Mouse (Mus musculus) kidney, embryonic 14.5 days (tissue): ENCODE data around the gene Sec24a. TPM values are rescaled to one million over a fixed set of nuclear protein-coding genes. Genes with fewer than 3 reads are reported as not detected.
A peak's percentile ranks its signal among the peaks of the same experiment; 100 is the strongest.

Experiments used
- ATAC-seq: fragments of 200-750 bp; cut with Nextera tagmentation; 2 replicates; pipeline ENCODE4 v1.8.0; 2017; ENCODE audit warnings: moderate number of reproducible peaks, mild to moderate bottlenecking, moderate TSS enrichment, moderate library complexity; ENCODE audit not compliant: low FRiP score, low TSS enrichment
- H3K27ac ChIP-seq: fragments of 300-500 bp; sonication (generic); 2 replicates; pipeline ENCODE4 v1.5.1; 2014; ENCODE audit warnings: low read depth, mild to moderate bottlenecking, low read length, moderate library complexity, mixed read lengths
- H3K27me3 ChIP-seq: fragments of 300-500 bp; sonication (generic); 2 replicates; pipeline ENCODE4 v1.6.1; 2014; ENCODE audit warnings: mild to moderate bottlenecking, low read length; ENCODE audit not compliant: control insufficient read depth, insufficient read depth
- H3K36me3 ChIP-seq: fragments of 300-500 bp; sonication (generic); 2 replicates; pipeline ENCODE4 v1.6.1; 2014; ENCODE audit warnings: low read length, mixed read lengths; ENCODE audit not compliant: control insufficient read depth, insufficient read depth
- H3K4me1 ChIP-seq: fragments of 300-500 bp; sonication (generic); 2 replicates; pipeline ENCODE4 v1.6.1; 2014; ENCODE audit warnings: low read length, mixed read lengths; ENCODE audit not compliant: control insufficient read depth, insufficient read depth
- H3K4me2 ChIP-seq: fragments of 300-500 bp; sonication (generic); replicated peaks from 2 replicates; pipeline ENCODE4 v1.6.1; 2014; ENCODE audit warnings: low read depth, mild to moderate bottlenecking, low read length
- H3K4me3 ChIP-seq: fragments of 300-500 bp; sonication (generic); 2 replicates; pipeline ENCODE4 v1.5.1; 2014; ENCODE audit warnings: mild to moderate bottlenecking, low read length
- H3K9ac ChIP-seq: fragments of 300-500 bp; sonication (generic); 2 replicates; pipeline ENCODE4 v1.6.1; 2014; ENCODE audit warnings: low read depth, mild to moderate bottlenecking, low read length, moderate library complexity
- H3K9me3 ChIP-seq: fragments of 300-500 bp; sonication (generic); 2 replicates; pipeline ENCODE4 v1.6.1; 2016; ENCODE audit warnings: low read length; ENCODE audit not compliant: control insufficient read depth
- WGBS: fragments of 180-500 bp; shearing (Covaris S2); extraction: QIAGEN DNeasy Blood & Tissue Kit; methylation state at CpG from one replicate; pipeline ENCODE4 v1.1.7; 2014; 5-methylcytosine and 5-hydroxymethylcytosine counted together
- polyA plus RNA-seq: library from polyadenylated mRNA; unstranded; fragments of >200 nt; fragmentation: Nextera tagmentation; extraction: Ambion mirVana; gene quantifications from 2 replicates; pipeline ENCODE4 v1.2.1, GENCODE M21; 2014

Gene Sec24a
- polyA plus RNA-seq: 12.4 and 18.3 TPM in 2 replicates

DNA sequence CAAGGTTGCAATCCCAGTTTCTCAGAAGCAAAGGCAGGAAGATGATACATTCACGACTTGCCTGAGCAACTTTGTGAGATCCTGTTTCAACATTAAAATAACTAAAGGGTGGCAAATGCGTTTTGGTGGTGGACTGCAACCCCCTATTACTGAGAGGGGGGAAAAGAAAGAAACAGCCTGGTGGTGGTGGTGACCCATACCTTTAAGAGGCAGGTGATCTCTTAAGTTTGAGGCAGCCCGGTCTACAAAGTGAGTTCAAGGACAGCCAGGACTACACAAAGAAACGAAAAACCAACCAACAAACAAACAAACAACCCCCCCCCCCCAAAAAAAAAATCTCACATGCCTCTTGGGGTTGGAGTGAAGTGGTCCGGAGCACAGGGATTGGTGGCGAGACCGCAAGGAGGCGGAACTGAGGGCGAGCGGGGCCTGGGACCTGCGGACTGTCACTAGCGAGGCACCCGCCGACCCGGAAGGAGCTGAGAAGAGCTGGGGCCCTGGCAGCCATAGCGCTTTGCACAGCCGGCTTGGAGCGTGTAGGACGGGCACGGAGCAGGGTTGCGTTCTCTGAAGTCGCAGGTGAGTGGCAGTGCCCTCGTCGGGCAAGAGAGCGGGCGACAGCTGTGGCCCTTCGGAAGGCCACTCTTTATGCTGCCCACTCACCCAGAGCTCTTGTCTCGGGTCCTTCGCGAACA, at the start of gene Sec24a, which contains the start of gene Sar1b:
Gene Sec24a (minus strand): TSS at position 422 of the 695 bp plus-strand sequence.
Gene Sar1b (plus strand): TSS at position 475 of the 695 bp plus-strand sequence.
- no peaks in the 10 kb centered on the region for H3K9me3 ChIP-seq
- peaks cover 11% of the 10 kb centered on the region for H3K4me1 ChIP-seq
- peak within 1 kb of the TSS; percentile 78 for H3K9ac ChIP-seq
- H3K27me3 ChIP-seq: no peaks in the 10 kb centered on the region
- H3K27ac ChIP-seq: no peak within 1 kb of the TSS
- no peaks in the 10 kb centered on the region for H3K36me3 ChIP-seq
- H3K4me2 ChIP-seq: peak within 1 kb of the TSS; percentile 46
- peak; percentile 94 for ATAC-seq
- 2% methylated on average over 30 of the region's 30 CpGs for WGBS
- H3K4me3 ChIP-seq: peak within 1 kb of the TSS; percentile 74

DNA sequence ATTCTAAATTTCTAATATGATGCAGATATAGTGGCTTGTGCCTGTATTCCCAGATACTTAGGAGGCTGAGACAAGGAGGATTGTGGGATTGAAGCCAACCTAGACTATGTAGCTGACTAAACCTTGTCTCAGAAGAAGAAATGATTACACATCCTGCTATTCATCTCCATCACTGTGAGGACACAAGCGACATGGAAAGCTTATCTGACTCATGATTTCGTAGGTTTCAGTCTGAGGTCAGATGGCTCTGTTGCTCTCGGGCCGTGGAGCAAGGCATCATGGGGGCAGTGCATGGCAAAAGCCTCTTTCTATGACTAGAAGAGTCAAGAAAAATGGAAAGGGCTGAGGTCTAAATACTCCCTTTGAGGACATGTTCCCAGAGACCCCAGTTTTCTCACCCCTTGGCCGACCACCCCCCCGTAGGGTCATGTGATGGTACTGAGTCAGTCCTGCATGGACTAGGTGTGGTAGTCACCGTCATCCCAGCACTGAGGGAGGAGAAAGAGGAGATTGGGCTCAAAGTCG, 48.6 kb upstream of the Sec24a start:
- H3K27ac ChIP-seq: no peak overlapping the region
- H3K36me3 ChIP-seq: no peaks in the 10 kb centered on the region
- H3K9me3 ChIP-seq: no peaks in the 10 kb centered on the region
- H3K4me2 ChIP-seq: no peak overlapping the region
- no peak for ATAC-seq
- WGBS: 94% methylated on average over 8 of the region's 8 CpGs
- no peak overlapping the region for H3K4me3 ChIP-seq
- no peaks in the 10 kb centered on the region for H3K27me3 ChIP-seq
- H3K9ac ChIP-seq: no peak overlapping the region
- no peaks in the 10 kb centered on the region for H3K4me1 ChIP-seq

- WGBS: 85% methylated on average over 4 of the region's 4 CpGs
- Histone ChIP-seq H3K36me3 (no peaks in the 10 kb centered on the region), H3K4me3 (no peak overlapping the region), H3K27ac (no peak overlapping the region), H3K4me2 (no peak overlapping the region), H3K27me3 (no peaks in the 10 kb centered on the region), H3K9ac (no peak overlapping the region), H3K4me1 (no peaks in the 10 kb centered on the region), H3K9me3 (no peaks in the 10 kb centered on the region)
- ATAC-seq: no peak
These were observed 47.8 kb upstream of the Sec24a start for GRCm38 (mm10) chr11:51811230-51811629.

GRCm38 (mm10) chr11:51809632-51810224, 46.3 kb upstream of the Sec24a start:
- H3K36me3 ChIP-seq: no peaks in the 10 kb centered on the region
- WGBS: 56% methylated on average over 6 of the region's 6 CpGs
- no peak for ATAC-seq

GRCm38 (mm10) chr11:51807108-51807879, 43.9 kb upstream of the Sec24a start:
- no peak for ATAC-seq
- H3K4me1 ChIP-seq: 0 out of 2 replicates have a peak, but pooled peaks cover 4% of the 10 kb centered on the region
- H3K4me2 ChIP-seq: no peak overlapping the region
- WGBS: 40% methylated on average over 13 of the region's 13 CpGs
- H3K9me3 ChIP-seq: no peaks in the 10 kb centered on the region
- H3K4me3 ChIP-seq: no peak overlapping the region
- no peak overlapping the region for H3K9ac ChIP-seq
- H3K27me3 ChIP-seq: no peaks in the 10 kb centered on the region
- H3K27ac ChIP-seq: no peak overlapping the region
- H3K36me3 ChIP-seq: no peaks in the 10 kb centered on the region

More at GRCm38 (mm10) chr11:51809632-51810224, 46.3 kb upstream of the Sec24a start:
- no peak overlapping the region for H3K9ac ChIP-seq
- no peaks in the 10 kb centered on the region for H3K9me3 ChIP-seq
- no peak overlapping the region for H3K4me3 ChIP-seq
- no peak overlapping the region for H3K4me2 ChIP-seq
- 0 out of 2 replicates have a peak, but pooled peaks cover 4% of the 10 kb centered on the region for H3K4me1 ChIP-seq
- H3K27ac ChIP-seq: no peak overlapping the region
- H3K27me3 ChIP-seq: no peaks in the 10 kb centered on the region

DNA sequence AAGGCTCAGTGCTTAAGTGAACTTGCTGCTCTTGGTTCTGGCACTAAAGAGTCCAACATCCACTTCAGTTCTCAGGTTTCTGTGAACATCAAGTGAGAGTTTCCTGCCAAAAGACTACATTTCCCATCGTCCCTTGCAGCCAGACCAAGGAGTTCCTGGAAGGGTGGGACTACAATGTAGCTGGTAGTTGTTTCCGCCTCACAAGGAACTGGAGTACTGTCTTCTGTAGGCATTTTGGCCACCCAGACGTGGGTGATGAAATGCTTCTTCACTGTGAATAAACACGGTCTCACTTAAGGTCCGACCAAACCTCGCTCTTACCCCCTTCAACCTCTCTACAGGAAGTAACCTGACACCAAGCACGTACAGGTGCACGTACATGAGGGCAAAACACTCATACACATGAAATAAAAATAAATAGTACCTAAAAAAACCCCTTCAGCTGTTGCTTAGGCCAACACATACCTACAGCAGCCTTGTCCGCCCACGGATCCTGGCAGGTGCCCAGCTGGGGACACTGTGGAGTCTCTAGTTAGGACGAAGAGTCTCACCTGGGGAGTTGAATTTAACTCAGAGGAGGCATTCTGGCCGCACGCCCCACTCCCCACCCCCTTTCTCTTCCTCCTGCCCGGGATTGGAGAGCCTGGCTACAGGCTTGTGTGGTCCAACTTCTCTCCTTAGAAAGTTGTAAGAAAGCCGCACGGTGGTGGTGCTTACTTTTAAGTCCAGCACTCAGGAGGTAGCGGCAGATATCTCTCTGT, 42.0 kb upstream of the Sec24a start:
- Histone ChIP-seq H3K4me1 (0 out of 2 replicates have a peak, but pooled peaks cover 4% of the 10 kb centered on the region), H3K4me2 (peak overlapping the region; percentile 64), H3K27me3 (no peaks in the 10 kb centered on the region), H3K36me3 (no peaks in the 10 kb centered on the region), H3K4me3 (peak overlapping the region; percentile 47), H3K9ac (peak overlapping the region; percentile 46), H3K27ac (0 out of 2 replicates have a peak overlapping the region, but pooled peaks have one; percentile 24), H3K9me3 (no peaks in the 10 kb centered on the region)
- WGBS: 25% methylated on average over 17 of the region's 17 CpGs
- ATAC-seq: peak; percentile 67

- no peaks in the 10 kb centered on the region for H3K27me3 ChIP-seq
- 40% methylated on average over 7 of the region's 8 CpGs for WGBS
- H3K4me3 ChIP-seq: no peak overlapping the region
- no peak overlapping the region for H3K4me2 ChIP-seq
- H3K4me1 ChIP-seq: 0 out of 2 replicates have a peak, but pooled peaks cover 4% of the 10 kb centered on the region
- H3K9me3 ChIP-seq: no peaks in the 10 kb centered on the region
- H3K9ac ChIP-seq: no peak overlapping the region
- H3K36me3 ChIP-seq: no peaks in the 10 kb centered on the region
- ATAC-seq: no peak
- H3K27ac ChIP-seq: no peak overlapping the region
These were observed 37.3 kb upstream of the Sec24a start for GRCm38 (mm10) chr11:51800634-51801325.

- Histone ChIP-seq H3K27ac (no peak overlapping the region), H3K9me3 (no peaks in the 10 kb centered on the region), H3K4me1 (no peaks in the 10 kb centered on the region), H3K4me3 (no peak overlapping the region), H3K4me2 (no peak overlapping the region), H3K27me3 (no peaks in the 10 kb centered on the region), H3K36me3 (peaks cover 11% of the 10 kb centered on the region), H3K9ac (no peak overlapping the region)
- ATAC-seq: no peak
- 79% methylated on average over 4 of the region's 4 CpGs for WGBS
These were observed 32.8 kb upstream of the Sec24a start for GRCm38 (mm10) chr11:51796272-51796671.
